Mouse (Mus musculus): Measurements from ENCODE around the gene Gtf3c1.

Gene Gtf3c1

GRCm38 (mm10) chr7:125615453-125615852 is 92.1 kb downstream of the Gtf3c1 start:
- DNase-seq, result no peak

DNA sequence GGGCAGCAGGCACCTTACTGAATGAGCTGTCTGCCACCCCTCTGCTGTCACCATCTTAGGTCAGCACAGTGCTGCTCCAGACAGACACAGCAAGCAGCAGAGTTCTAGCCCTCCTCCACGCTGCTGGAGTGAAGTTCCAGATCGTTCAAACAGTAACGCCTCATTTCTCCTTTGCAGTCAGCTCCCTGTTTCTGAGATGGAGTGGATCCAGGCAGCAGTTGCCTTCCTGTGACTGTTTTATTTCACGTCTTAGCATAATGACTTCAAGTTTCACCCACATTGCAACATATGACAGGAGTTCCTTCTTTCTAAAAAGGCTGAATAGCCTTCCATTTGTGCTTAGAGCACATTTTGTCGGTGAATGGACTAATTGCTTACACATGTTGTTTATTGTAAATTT is 94.0 kb downstream of the Gtf3c1 start:
- no peak for DNase-seq

DNA sequence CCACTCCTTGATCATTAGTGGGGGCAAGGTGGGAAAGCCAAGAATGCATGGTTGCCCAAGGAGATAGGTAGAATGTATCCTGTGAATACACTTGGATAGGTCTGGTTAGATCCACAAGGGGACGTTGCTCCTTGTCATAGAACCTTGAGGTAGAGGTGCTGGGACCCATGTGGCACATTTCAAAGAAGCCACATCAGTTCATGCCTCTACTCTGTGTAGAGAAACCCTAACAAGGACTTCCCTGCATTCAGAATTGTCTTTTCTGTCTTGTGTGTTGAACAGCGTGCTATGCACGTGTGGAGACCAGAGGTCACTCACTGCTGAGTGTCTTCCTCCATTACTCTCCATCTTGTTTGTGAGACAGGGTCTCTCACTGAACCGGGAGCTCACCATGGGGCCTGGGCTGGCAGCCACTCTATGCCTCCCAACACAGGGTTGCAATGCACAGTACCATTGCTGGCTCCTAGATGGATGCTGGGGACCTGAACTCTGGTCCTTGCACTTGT is 99.3 kb downstream of the Gtf3c1 start:
- DNase-seq, result no peak

- DNase-seq, result no peak
Measured at GRCm38 (mm10) chr7:125607384-125608182, 100.0 kb downstream of the Gtf3c1 start.

GRCm38 (mm10) chr7:125606265-125607164 is 101.1 kb downstream of the Gtf3c1 start:
- DNase-seq, result no peak

- peak; percentile 42 for DNase-seq
Measured at GRCm38 (mm10) chr7:125605725-125606139, 101.8 kb downstream of the Gtf3c1 start.

DNA sequence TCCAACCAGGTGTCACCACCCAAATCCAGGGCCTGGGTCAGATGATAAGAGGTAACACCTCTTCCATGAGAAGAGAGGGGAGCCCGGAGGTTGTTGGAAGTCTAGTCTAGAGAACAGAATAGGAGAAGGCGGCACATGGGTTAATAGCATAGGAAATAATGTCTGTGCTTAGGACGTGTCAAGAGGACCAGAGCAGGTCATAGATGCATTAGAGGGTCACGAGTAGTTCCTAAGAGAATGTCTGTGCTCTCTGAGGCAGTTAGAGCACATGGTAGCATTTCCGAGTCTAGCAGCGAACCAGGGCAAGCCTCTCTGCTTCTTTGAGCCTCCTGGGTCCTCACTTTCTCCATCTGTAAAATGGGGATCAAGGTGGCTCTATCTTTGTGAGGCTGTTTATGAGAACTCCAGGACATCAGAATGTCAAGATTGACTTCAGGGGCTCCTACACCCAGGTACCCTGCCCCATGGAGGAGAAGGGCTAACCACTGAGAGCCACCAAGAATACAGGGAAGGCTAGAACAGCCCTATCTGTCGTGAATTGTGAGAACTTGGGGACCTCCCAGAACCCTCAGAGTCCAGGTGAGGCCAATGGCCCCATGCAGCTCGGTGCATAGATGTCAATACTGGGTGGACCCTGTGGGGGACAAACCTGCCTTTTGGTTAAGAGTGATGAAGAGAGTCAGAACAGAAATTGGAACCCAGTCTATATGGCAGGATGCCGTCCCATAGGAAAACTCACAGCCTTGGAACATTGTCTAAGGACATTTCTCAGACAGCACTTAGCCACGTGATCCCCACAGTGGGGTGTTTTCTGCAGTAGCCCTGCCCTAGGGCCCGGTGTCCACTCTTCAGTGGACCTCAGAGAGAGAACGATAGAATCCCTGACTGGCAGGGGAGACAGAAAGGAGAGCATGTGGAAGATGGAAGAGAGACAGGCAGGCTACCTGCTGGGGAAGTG is 102.9 kb downstream of the Gtf3c1 start:
- no peak for DNase-seq

DNA sequence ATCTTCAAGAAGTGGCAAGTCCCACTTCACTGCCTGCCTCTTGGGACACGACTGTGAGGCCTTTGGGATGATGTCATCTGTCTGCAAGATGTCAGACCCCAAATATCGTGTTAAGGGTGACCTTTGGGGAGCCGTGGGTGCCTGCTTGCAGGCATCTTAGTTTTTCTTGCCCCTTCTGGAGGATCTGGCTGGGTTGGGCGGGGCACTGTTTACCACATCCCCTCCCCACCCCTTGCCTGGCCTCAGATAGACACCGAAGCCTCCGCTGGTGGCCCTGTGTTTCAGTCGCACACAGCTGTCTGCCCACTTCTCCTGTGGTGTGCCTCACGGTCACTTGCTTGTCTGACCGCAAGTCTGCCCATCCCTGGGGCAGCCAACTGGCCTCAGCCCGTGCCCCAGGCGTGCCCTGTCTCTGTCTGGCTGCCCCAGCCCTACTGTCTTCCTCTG is 104.4 kb downstream of the Gtf3c1 start, which contains the start of gene Il21r:
Il21r (plus strand) TSS at position 245 of the 447 bp plus-strand sequence.
- DNase-seq, result no peak

- no peak for DNase-seq
Measured at GRCm38 (mm10) chr7:125601821-125602448, 105.6 kb downstream of the Gtf3c1 start.

DNA sequence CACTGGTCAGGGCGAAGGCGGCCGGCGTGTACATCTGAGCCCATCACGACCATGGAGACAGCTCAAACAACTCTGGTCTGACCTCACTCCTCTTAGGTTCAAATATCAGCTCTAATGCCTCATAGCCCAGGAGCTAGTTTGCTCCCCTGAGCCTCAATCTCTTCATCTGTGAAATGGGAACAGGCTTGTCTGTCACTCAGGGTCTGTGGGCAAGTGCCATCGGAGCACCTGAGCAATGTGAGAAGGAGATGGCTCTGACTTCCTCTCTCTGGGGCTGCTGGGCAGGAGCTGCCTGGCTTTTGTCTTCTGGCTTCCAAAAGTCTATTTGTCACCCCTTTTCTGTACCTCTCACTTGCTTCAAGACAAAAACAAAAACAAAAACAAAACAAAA is 106.3 kb downstream of the Gtf3c1 start:
- no peak for DNase-seq

DNA sequence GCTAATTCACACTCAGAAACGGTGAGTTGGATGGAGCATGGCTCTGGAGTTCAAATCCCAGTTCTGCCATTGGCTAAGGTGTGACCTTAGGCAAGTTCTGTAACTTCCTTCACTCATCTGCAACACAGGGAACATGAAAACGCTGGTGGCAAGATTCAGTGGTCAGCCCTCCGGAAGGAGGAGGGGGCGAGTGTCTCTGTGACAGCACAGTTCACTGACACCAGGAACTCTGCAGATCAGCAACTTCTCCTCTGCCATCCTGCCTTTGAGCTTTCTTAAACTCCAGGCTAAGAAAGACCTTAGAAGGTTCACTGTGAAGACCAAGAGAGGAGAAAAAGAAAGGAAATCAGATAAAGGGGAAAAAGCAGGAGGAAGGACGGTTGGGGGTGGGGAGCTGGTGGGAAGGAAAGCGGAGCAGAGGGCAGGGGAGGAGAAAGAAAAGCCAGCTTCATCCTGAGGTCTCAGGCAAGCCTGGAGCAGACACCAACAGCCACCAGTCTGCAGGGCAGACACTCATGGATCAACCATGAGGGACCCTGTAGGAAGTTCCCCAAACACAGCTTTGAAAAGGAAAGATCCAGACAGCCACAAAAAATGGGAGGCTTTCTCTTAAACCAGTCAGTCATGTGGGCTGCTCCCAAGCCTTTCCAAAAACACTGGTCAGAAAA is 106.8 kb downstream of the Gtf3c1 start:
- no peak for DNase-seq

- DNase-seq, result no peak
Measured at GRCm38 (mm10) chr7:125600136-125600535, 107.4 kb downstream of the Gtf3c1 start.

GRCm38 (mm10) chr7:125599373-125599973 is 108.1 kb downstream of the Gtf3c1 start:
- DNase-seq, result no peak

GRCm38 (mm10) chr7:125597516-125598347 is 109.8 kb downstream of the Gtf3c1 start:
- DNase-seq, result no peak

GRCm38 (mm10) chr7:125597083-125597482 is 110.5 kb downstream of the Gtf3c1 start:
- DNase-seq, result no peak

DNA sequence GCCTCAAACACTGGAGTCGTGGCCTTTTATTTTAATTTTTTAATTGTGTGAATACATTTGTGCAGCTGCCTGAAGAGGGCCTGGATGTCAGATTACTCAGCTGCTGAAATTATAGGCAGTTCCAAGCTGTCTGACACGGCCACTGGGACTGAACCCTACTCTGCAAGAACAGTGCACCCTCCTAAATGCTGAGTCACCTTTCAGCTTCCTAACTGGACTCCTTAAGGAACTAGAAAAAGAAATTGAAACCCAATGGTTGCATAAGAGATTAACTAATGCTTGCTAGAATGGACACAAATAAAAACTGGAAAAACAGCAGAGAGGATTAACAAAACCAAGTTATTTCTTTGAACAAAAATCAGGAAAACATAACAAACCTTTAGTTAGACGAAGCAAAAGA is 111.2 kb downstream of the Gtf3c1 start:
- no peak for DNase-seq

DNA sequence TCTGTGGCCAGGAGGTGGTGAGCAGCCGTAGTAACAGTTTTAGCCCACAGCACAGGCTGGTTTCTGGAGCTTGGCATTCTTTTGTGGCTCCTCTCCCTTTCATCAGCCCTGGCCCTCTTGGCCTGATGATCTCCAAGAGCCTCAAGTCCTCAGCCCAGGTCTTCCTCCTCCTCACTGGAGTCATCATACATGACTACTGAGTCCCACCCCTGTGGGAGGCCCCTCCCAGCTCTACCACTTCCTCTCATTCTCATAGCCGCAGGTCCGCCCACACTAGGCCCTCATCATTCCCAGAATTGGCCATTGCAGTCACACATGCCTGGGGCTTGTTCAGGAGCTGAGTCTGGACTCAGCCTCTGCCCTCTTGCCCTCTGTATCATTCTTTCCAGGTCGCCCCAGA is 113.7 kb downstream of the Gtf3c1 start:
- no peak for DNase-seq
